In the genomic region with DNA sequence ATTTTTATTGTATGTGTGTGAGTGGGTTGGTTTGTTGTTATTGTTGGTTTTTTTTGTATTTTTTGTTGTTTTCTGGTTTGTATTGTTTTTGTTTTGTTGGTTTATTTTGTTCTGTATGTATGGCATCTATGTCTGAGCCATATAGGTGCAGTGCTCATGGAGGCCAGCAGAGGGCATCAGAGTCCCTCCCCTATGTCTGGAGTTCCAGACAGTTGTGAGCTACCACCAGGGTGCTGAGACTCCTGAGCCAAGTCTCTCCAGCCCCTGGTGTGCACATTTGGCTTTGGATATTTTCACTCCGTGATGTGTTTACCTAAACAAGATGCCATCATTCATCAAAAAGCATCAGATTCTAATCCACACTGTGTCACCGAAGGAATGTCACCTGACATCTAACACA, we compare ENCODE assay signal across 8 mouse cellular contexts. TPM values are rescaled to one million over a fixed set of nuclear protein-coding genes. Genes with fewer than 3 reads are reported as not detected.
DNase-seq lines count a peak whose midpoint lies in the region; ATAC-seq and TF ChIP-seq lines count a peak whose summit lies in the region.

No protein-coding gene starts in this region.

- no peak overlapping the region for H3K27ac ChIP-seq in cerebellum, adult 2 months (ENCODE audit: insufficient read depth, low read length)
- no peak overlapping the region for H3K27ac ChIP-seq in liver, embryonic 13.5 days

- WGBS in cerebellum, adult 2 months, result 64% methylated on average over 2 of the region's 2 CpGs
- 77% methylated on average over 2 of the region's 2 CpGs for WGBS in liver, embryonic 13.5 days (ENCODE audit: insufficient replicate concordance)

- no peaks in the 10 kb centered on the region for H3K9me3 ChIP-seq in liver, embryonic 13.5 days (replicated peaks)

- intact Hi-C loops in gastrocnemius, postnatal 36 days (cut with DNase I), result no loop called here

- peak; percentile 8 for DNase-seq in gastrocnemius, postnatal 10 days
- no peak for DNase-seq in gastrocnemius, postnatal 36 days
- DNase-seq in right cerebral cortex, postnatal 4 days, result peak; percentile 26
- DNase-seq in right cerebral cortex, adult 18-20 months, result no peak
- peak; percentile 20 to 36 for DNase-seq in cerebellum, adult 2 months
- DNase-seq in liver, embryonic 13.5 days, result peak; percentile 1
- DNase-seq in thymus, postnatal 4 days, result peak; percentile 53
- no peak for DNase-seq in left cerebral cortex, adult 11 months (ENCODE audit: low spot score)

- H3K27me3 ChIP-seq in cerebellum, adult 2 months (ENCODE audit: control insufficient read depth, insufficient read depth, low read length), result no peaks in the 10 kb centered on the region
- H3K27me3 ChIP-seq in liver, embryonic 13.5 days, result no peaks in the 10 kb centered on the region

- ATAC-seq in liver, embryonic 13.5 days (ENCODE audit: low read depth), result no peak

- H3K9ac ChIP-seq in liver, embryonic 13.5 days, result no peak overlapping the region

- H3K4me3 ChIP-seq in cerebellum, adult 2 months (replicated peaks; ENCODE audit: insufficient read depth, low read depth, low read length), result no peak overlapping the region
- no peak overlapping the region for H3K4me3 ChIP-seq in liver, embryonic 13.5 days (replicated peaks)

- H3K4me2 ChIP-seq in liver, embryonic 13.5 days, result no peak overlapping the region

- no peaks in the 10 kb centered on the region for H3K36me3 ChIP-seq in liver, embryonic 13.5 days

- no peaks in the 10 kb centered on the region for H3K4me1 ChIP-seq in cerebellum, adult 2 months (ENCODE audit: control insufficient read depth, insufficient read depth, low read length)
- no peaks in the 10 kb centered on the region for H3K4me1 ChIP-seq in liver, embryonic 13.5 days (replicated peaks)

- TF ChIP-seq POLR2A in cerebellum, adult 2 months (IDR thresholded peaks at IDR 0.05; ENCODE audit: borderline replicate concordance, insufficient read depth, low read length), result no peak

- peak; percentile 70 for TF ChIP-seq CTCF in cerebellum, adult 2 months (IDR thresholded peaks at IDR 0.05; ENCODE audit: borderline replicate concordance, insufficient read depth, low read depth, low read length)

RNA-seq across cellular contexts. Expression of a gene that starts 59.2 kb away (rescaled TPM):
- total RNA-seq in gastrocnemius, postnatal 10 days (2021), result 10 to 100 TPM; 20.3 to 20.5 TPM
- total RNA-seq in gastrocnemius, postnatal 36 days (2021), result 10 to 100 TPM; 23.8 to 40.2 TPM
- polyA plus RNA-seq in cerebellum, adult 2 months (2012; rRNA removed), result 11.0 and 12.4 TPM in 2 replicates
- 16.4 and 19.4 TPM in 2 replicates for polyA plus RNA-seq in liver, embryonic 13.5 days (2015; fragmentation: Nextera tagmentation; extraction: Ambion mirVana)

Comparison
In these comparisons a context has a peak if more than half of its experiments do, and no peak if none do; other contexts are left out.
1. DNase-seq: peak in gastrocnemius, postnatal 10 days (single experiment), right cerebral cortex, postnatal 4 days (single experiment), cerebellum, adult 2 months (2 of 2), liver, embryonic 13.5 days (single experiment) and thymus, postnatal 4 days (single experiment); none in gastrocnemius, postnatal 36 days (0 of 2), right cerebral cortex, adult 18-20 months (single experiment) and left cerebral cortex, adult 11 months (single experiment).